Mouse (Mus musculus) liver, embryonic 18 days (tissue): ENCODE measurements around the gene Chadl. TPM values are rescaled to one million over a fixed set of nuclear protein-coding genes. Genes with fewer than 3 reads are reported as not detected.

Experiments used
- polyA plus RNA-seq: library from polyadenylated mRNA; depleted of rRNA; stranded (reverse); fragments of >200 nt; gene quantifications from 2 replicates; pipeline ENCODE4 v1.2.3, GENCODE M21; 2012; rRNA removed

Chadl gene
- 0.64 and 0.74 TPM in 2 replicates for polyA plus RNA-seq

DNA sequence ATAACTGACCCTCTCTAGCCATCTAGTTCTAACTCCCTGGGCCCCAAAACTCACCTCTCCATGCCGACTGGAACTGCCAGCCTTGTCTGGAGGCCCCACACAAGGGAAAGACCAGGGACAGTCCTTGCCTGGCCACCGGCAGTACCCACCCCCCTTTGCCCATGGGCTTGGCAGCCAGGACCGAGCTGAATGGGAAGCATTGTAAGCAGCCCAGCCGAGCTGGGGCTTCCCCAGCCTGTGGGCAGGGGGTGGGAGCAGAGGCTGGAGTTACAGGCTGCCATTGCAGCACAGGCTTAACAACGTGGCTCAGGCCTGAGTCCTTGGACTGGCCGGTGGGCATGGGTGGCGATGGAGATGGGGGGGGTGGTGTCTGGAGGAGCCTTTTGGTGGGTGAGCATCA lies at the start of gene Chadl:
TSS of gene Chadl (minus strand) at position 113 of the 400 bp plus-strand sequence.

DNA sequence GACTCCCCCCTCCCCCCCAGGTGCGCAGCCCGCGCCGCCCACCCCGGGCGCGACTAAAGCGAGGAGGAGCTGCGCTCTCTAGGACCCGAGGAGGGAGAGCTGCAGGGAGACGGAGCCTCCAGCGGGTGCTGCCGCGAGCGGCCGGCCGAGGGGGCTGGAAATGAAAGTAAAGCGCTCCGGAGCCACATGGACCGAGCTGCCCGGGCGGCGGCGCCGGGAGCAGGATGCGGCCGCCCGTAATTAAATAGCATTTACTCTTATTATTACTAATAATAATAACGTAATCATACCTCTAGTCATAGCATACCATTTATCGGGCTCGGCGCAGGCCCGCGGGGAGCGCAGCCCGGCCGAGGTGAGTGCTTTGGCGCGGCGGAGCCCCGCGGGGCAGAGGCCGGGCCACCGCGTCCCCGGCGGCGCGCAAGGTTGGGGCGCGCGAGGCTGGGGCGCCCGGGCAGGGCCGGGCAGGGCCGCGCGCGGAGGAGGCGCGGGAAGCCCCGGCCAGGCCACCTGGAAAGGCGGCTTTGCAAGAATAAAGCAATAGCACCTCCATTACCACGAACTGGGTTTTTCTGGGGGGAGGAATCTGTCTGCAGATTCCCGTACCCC lies 48.0 kb upstream of the Chadl start, which contains the start of the genes Zc3h7b and Rangap1:
TSS of gene Zc3h7b (plus strand) at position 66 of the 609 bp plus-strand sequence.
TSS of gene Rangap1 (minus strand) at position 539 of the 609 bp plus-strand sequence.

DNA sequence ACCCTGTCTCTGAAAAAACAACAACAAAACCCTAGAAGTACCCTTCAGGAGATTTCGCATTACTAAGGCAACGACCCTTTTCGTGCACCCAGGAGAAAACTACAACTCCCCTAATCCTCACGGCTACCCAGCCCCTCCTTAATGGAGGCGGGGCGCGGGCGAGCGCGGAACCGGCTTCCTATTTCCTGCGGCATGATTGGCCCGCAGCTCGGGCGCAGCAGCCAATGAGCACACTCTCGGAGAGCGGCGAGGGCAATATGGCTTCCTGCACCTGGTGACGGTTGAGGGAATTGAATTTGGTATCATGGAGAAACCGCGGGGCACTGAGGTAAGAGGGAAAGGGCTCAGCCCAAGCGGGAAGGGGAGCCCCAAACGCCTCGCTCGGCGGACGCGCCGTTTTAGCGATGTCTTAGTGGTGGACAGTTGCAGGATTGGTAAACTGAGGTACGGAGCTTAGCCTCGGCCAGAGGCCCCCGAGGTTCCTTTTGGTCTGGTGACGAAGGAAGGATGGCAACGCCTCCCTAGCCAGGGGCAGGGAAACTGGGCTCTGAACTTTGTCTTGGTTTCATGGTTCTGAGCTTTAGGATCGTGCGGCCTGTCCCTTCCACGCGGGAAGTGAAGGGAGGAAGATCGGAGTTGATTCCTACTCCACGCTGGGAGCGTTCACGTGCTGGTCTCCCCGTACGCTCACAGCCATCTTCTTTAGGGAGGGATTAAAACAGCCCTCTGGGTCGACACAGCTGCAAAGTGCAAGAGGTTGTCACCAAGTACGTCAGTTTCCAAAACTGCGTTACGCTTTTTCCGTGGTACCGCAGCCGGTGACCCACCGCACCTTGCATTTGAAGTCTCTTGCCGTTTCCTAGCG lies 33.2 kb downstream of the Chadl start, which contains the start of gene L3mbtl2:
TSS of gene L3mbtl2 (plus strand) at position 193 of the 865 bp plus-strand sequence.

Other genes starting within 250 kb of the Chadl start
- gene Rbx1, start 231.0 kb downstream of the Chadl start, polyA plus RNA-seq = 58.5 and 71.9 TPM in 2 replicates
- 7.8 and 10.2 TPM in 2 replicates for gene Ep300, start 111.9 kb downstream of the Chadl start, polyA plus RNA-seq
- gene L3mbtl2, start 33.4 kb downstream of the Chadl start, polyA plus RNA-seq = 6.6 TPM in 2 replicates
- gene Zc3h7b, start 47.8 kb upstream of the Chadl start, polyA plus RNA-seq = 5.3 and 6.2 TPM in 2 replicates
- 34.1 and 37.9 TPM in 2 replicates for gene Rangap1, start 48.2 kb upstream of the Chadl start, polyA plus RNA-seq
- gene Tef, start 105.1 kb upstream of the Chadl start, polyA plus RNA-seq = 13.3 and 13.4 TPM in 2 replicates
- gene Tob2, start 161.5 kb upstream of the Chadl start, polyA plus RNA-seq = 7.6 and 8.2 TPM in 2 replicates
- 41.4 and 42.2 TPM in 2 replicates for gene Phf5a, start 174.6 kb upstream of the Chadl start, polyA plus RNA-seq
- 96.0 and 118 TPM in 2 replicates for gene Aco2, start 175.0 kb upstream of the Chadl start, polyA plus RNA-seq
- 8.2 and 8.8 TPM in 2 replicates for gene Polr3h, start 229.0 kb upstream of the Chadl start, polyA plus RNA-seq
- gene Csdc2, start 239.5 kb upstream of the Chadl start, polyA plus RNA-seq = 0.61 and 0.79 TPM in 2 replicates